In the genomic region with DNA sequence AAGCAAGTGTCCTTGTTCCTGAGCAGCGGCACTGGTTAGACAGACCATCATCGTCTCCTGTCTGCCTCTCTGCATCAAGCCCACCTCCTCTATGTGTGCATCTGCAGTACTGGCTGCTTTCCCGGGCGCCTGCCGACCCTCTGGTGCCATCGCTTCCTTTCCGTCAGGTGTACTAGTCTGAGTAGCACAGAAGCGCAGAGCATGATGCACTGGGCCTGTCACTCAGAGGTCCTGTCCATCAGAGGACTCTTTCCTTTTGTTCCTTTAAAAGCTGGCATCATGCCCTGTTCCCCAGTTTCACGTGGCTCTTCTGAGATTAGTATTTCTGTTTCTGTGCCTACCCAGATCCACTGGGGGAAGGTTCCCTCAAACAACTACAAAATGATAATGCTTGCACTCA, we compare ENCODE assay signal across 18 mouse cellular contexts.
DNase-seq lines count a peak whose midpoint lies in the region; ATAC-seq and TF ChIP-seq lines count a peak whose summit lies in the region.
"Had no signal": no experiment of that assay in that cellular context is flagged by ENCODE, and none has a peak within 500 bp of the region (broad histone marks: within the 10 kb centered on the region; RNA-seq: fewer than 3 reads in every experiment).

No protein-coding gene starts in this region.

- no peak for ATAC-seq in cerebellum, adult (ENCODE audit: insufficient number of reproducible peaks, low FRiP score, low TSS enrichment)
- no peak for ATAC-seq in hindbrain, embryonic 13.5 days (ENCODE audit: low FRiP score)
- no peak for ATAC-seq in neural tube, embryonic 13.5 days (ENCODE audit: low read depth)
- ATAC-seq in megakaryocyte-erythroid progenitor cell, adult 5-6 weeks (replicated peaks; ENCODE audit: low FRiP score, low TSS enrichment, poor library complexity, severe bottlenecking) = no peak
- ATAC-seq in lung, postnatal 0 days = no peak
- ATAC-seq: CD4-positive, CD25-positive, alpha-beta regulatory T cell, adult 4 months; liver, postnatal 0 days had no signal

- H3K27ac ChIP-seq in hindbrain, embryonic 13.5 days = peak overlapping the region; percentile 66
- H3K27ac ChIP-seq in hindbrain, embryonic 10.5 days = no peak overlapping the region
- peak overlapping the region; percentile 39 for H3K27ac ChIP-seq in neural tube, embryonic 13.5 days (replicated peaks)
- H3K27ac ChIP-seq in lung, postnatal 0 days (ENCODE audit: low read length) = no peak overlapping the region
- H3K27ac ChIP-seq: embryonic facial prominence, embryonic 13.5 days had no signal

- H3K27me3 ChIP-seq in hindbrain, embryonic 13.5 days = no peaks in the 10 kb centered on the region
- no peaks in the 10 kb centered on the region for H3K27me3 ChIP-seq in hindbrain, embryonic 10.5 days (ENCODE audit: insufficient read depth, poor library complexity, severe bottlenecking)
- H3K27me3 ChIP-seq in neural tube, embryonic 13.5 days = no peaks in the 10 kb centered on the region
- no peaks in the 10 kb centered on the region for H3K27me3 ChIP-seq in lung, postnatal 0 days (replicated peaks; ENCODE audit: insufficient read depth, low read length)
- H3K27me3 ChIP-seq: embryonic facial prominence, embryonic 13.5 days; heart, embryonic 12.5 days had no signal

- no peak for TF ChIP-seq CTCF in lung, postnatal 0 days (IDR thresholded peaks at IDR 0.05)

- H3K36me3 ChIP-seq in hindbrain, embryonic 13.5 days = no peaks in the 10 kb centered on the region
- no peaks in the 10 kb centered on the region for H3K36me3 ChIP-seq in hindbrain, embryonic 10.5 days
- no peaks in the 10 kb centered on the region for H3K36me3 ChIP-seq in neural tube, embryonic 13.5 days
- H3K36me3 ChIP-seq in lung, postnatal 0 days (ENCODE audit: insufficient read depth, low read length) = no peaks in the 10 kb centered on the region
- H3K36me3 ChIP-seq: embryonic facial prominence, embryonic 13.5 days; G1E; heart, embryonic 12.5 days had no signal

- H3K9me3 ChIP-seq in hindbrain, embryonic 13.5 days = no peaks in the 10 kb centered on the region
- H3K9me3 ChIP-seq in hindbrain, embryonic 10.5 days = no peaks in the 10 kb centered on the region
- H3K9me3 ChIP-seq in neural tube, embryonic 13.5 days = no peaks in the 10 kb centered on the region
- no peaks in the 10 kb centered on the region for H3K9me3 ChIP-seq in lung, postnatal 0 days (ENCODE audit: low read length)
- H3K9me3 ChIP-seq: embryonic facial prominence, embryonic 13.5 days; heart, embryonic 12.5 days had no signal

- no peak for TF ChIP-seq EP300 in lung, postnatal 0 days (IDR thresholded peaks at IDR 0.05)

- 76% methylated on average over 9 of the region's 9 CpGs for WGBS in hindbrain, embryonic 13.5 days
- 83% methylated on average over 9 of the region's 9 CpGs for WGBS in hindbrain, embryonic 10.5 days
- 76% methylated on average over 9 of the region's 9 CpGs for WGBS in neural tube, embryonic 13.5 days
- WGBS in lung, postnatal 0 days = 69% methylated on average over 9 of the region's 9 CpGs

- peaks cover 94% of the 10 kb centered on the region for H3K4me1 ChIP-seq in hindbrain, embryonic 13.5 days (replicated peaks)
- H3K4me1 ChIP-seq in hindbrain, embryonic 10.5 days (replicated peaks) = peaks cover 78% of the 10 kb centered on the region
- peaks cover 96% of the 10 kb centered on the region for H3K4me1 ChIP-seq in neural tube, embryonic 13.5 days (replicated peaks)
- no peaks in the 10 kb centered on the region for H3K4me1 ChIP-seq in lung, postnatal 0 days (ENCODE audit: insufficient read depth, low read depth, low read length)

- peak; percentile 65 to 81 for DNase-seq in cerebellum, postnatal 10 days
- no peak for DNase-seq in hindbrain, embryonic 10.5 days (ENCODE audit: low spot score)
- no peak for DNase-seq in neural tube, embryonic 10.5 days (ENCODE audit: extremely low spot score, low spot score)
- no peak for DNase-seq in lung, postnatal 0 days (ENCODE audit: low spot score)
- DNase-seq: cerebellum, adult 18-20 months; kidney, adult 18-20 months; liver; liver, postnatal 0 days; right cerebral cortex, postnatal 25 days; thymus, postnatal 14 days had no signal

- H3K9ac ChIP-seq in hindbrain, embryonic 13.5 days = 0 out of 2 replicates have a peak overlapping the region, but pooled peaks have one; percentile 13
- no peak overlapping the region for H3K9ac ChIP-seq in neural tube, embryonic 13.5 days
- no peak overlapping the region for H3K9ac ChIP-seq in lung, postnatal 0 days (replicated peaks; ENCODE audit: low read depth)
- H3K9ac ChIP-seq: embryonic facial prominence, embryonic 13.5 days; heart, embryonic 12.5 days; liver, postnatal 0 days had no signal

- no peak overlapping the region for H3K4me2 ChIP-seq in hindbrain, embryonic 13.5 days
- no peak overlapping the region for H3K4me2 ChIP-seq in neural tube, embryonic 13.5 days
- H3K4me2 ChIP-seq in lung, postnatal 0 days (replicated peaks; ENCODE audit: low read depth, low read length) = no peak overlapping the region
- H3K4me2 ChIP-seq: embryonic facial prominence, embryonic 13.5 days; heart, embryonic 12.5 days had no signal

- H3K4me3 ChIP-seq in hindbrain, embryonic 13.5 days = no peak overlapping the region
- H3K4me3 ChIP-seq in hindbrain, embryonic 10.5 days = no peak overlapping the region
- no peak overlapping the region for H3K4me3 ChIP-seq in neural tube, embryonic 13.5 days
- H3K4me3 ChIP-seq in lung, postnatal 0 days (ENCODE audit: low read depth, low read length) = no peak overlapping the region
- H3K4me3 ChIP-seq: embryonic facial prominence, embryonic 13.5 days; heart, embryonic 12.5 days had no signal

Comparison
In these comparisons a context has a peak if more than half of its experiments do, and no peak if none do; other contexts are left out.
1. H3K27ac ChIP-seq: peak in hindbrain, embryonic 13.5 days (single experiment) and neural tube, embryonic 13.5 days (single experiment); none in hindbrain, embryonic 10.5 days (single experiment) and lung, postnatal 0 days (single experiment).
2. DNase-seq: peak in cerebellum, postnatal 10 days (2 of 2); none in hindbrain, embryonic 10.5 days (single experiment), neural tube, embryonic 10.5 days (single experiment) and lung, postnatal 0 days (single experiment).